Mouse (Mus musculus) heart, adult 9 months (tissue): ENCODE measurements around the gene Cfb.

Experiments
- DNase-seq, 2 experiments: peaks; one replicate each; pipeline ENCODE4 v3.0.0; 2022; ENCODE audit warnings: low spot score in 2 of 2

Gene Cfb

DNA sequence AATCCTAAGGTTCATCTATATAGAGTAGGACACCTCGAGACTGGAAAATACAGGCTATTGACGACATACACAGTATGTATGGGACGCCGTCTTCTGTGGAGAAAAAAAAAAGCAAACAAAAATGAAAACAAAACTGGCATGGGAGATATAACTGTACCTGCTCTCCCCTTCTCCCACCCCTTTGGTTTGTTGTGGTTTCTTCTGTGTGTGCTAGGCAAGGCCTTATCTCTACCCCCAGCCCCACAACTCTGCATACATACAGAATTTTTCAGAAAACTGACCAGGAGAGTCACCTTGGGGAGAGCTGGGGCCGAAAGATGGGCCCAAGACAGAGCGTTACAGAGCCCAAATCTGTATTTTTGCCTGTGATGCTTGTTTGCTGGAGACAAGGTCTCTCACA is 22.4 kb upstream of the Cfb start:
- DNase-seq, result no peak

DNA sequence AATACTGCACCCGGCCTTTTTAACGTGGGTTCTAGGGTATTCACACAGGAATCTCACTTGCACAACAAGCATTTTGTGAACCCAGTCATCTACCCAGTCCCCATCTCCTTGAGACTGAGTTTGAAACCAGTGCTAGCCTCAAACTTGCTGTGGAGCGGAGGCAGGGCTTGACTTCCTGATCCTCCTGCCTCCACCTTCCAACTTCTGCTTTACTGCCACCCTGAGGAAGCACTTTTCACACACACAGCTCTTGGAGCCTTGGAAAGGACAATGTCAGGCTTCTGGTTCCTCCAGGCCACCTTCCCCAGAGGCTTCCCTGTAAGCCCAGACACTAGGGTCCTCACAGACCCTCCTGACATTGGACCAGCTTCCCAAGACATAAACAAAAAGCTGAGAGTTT is 21.0 kb upstream of the Cfb start:
- no peak for DNase-seq

GRCm38 (mm10) chr17:34881683-34882310 is 19.5 kb upstream of the Cfb start, which contains the start of gene Gm20547:
Gene Gm20547, minus strand, starts transcription at chr17:34882042.
- DNase-seq, result no peak

DNA sequence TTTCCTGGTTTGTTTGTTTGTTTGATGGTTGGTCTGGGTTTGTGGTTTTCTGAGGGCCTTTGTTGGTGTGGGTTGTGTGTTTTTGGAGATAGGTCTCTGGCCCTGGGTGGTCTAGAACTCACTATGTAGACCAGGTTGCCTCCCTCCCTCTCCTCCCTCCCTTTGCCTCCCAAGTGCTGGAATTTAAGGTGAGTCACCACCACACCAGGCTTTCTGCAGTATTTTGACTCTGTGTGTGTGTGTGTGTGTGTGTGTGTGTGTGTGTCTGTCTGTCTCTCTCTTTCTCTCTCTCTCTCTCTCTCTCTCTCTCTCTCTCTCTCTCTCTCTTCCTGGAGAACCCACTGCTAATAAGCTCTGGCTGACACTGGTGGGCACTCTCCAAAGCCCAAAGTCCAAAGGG is 18.8 kb upstream of the Cfb start:
- no peak for DNase-seq

- DNase-seq, result no peak
These were observed 17.1 kb upstream of the Cfb start, which contains the start of gene Zbtb12 for GRCm38 (mm10) chr17:34879336-34879879. Gene Zbtb12, plus strand, starts transcription at chr17:34879483.

GRCm38 (mm10) chr17:34874321-34874720 is 12.0 kb upstream of the Cfb start:
- DNase-seq, result no peak

DNA sequence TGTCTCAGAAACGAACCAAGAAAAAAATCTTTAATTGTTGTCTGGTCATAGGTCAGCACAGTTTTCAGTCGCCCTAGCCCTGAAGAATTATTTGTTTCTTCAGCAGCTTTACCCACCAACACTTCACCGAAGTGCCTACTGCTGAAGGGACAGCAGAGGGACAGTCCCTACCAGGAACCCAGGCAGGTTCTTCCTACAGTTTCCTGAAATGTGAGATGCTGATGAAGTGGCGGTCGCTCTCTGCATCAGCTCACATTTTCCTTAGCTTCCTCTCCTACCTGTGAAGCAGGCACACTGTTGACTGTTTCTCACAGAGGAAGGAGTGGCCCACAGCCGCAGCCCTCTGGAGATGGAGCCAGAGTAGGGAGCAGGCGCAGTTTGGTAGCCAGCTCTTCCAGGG is 3.7 kb upstream of the Cfb start:
- DNase-seq, result no peak

DNA sequence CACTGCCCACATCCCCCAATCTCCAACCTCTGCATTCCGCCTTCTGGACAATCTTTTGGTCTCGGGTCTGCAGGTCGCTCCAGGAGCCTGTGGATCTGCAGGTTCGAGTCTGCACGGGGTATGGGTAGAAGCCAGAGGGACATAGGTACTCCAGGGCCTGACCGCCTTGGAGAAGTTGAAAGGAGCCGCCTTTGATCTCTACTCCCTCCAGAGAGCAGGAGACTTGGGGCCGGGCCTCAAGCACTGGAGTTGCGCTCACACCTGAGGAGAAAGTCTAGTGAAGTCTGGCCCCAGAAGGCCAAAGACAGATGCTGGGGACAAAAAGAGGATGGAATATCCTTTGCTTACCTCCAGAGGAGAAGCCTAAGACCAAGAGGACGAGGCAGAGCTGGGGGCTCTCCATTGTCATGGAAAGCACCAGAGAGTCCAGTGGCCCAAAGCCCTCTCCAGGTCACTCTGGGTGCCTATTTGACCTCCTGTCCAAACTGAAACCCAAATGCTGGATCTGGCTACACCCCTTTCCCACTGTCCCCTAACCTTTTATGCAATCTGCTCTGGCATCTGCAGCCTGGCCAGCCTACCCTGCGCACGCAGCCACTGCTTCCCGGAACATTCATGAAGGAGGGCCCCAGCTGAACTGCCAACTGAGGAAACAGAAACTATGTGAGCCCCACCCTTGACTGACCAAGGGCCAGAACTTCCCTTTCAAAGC is 458 bp downstream of the Cfb start:
- DNase-seq, result no peak

GRCm38 (mm10) chr17:34860514-34860913 is 1.8 kb downstream of the Cfb start:
- DNase-seq, result no peak

GRCm38 (mm10) chr17:34858670-34859069 is 3.6 kb downstream of the Cfb start:
- no peak for DNase-seq

DNA sequence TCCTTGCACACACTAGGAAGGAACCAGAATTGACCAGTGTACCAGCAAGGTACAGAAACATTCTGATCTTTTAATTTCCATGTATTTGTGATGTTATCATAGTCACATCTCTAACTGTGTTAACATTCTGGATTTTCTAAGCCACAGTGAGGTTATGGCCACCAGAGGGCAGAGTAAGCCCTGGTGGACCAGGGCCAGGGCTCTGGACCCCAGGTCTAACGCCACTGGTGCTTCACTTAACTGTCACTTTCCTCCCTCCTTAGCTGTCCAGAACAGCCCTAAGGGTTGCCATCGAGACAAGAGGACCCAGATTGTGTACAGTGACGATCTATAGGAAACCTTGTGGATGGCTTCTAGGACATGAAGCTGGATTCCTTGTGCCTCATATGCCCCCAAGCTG is 6.5 kb downstream of the Cfb start:
- DNase-seq, result peak in 1 of 2 experiments; percentile 35

GRCm38 (mm10) chr17:34854761-34855160 is 7.6 kb downstream of the Cfb start:
- DNase-seq, result no peak

DNA sequence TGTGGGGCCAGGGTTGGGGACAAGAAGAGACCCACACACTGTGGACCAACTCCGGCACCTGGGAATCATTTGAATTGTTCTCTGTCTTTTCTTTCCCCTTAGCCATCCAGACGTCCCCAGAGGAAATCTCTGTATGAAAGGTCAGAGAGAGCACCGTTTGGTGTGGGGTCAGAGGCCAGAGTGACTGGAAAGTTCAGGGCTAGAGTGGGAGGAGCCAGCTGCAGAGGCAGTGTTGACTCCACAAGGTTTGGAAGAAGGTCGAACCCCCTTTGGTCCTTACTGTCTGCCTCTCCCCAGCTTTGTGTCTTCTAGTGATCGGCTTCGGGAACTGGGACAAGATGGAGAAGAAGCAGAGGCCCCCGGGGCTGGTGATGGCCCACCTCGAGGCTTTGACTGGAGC is 8.8 kb downstream of the Cfb start:
- no peak for DNase-seq

DNA sequence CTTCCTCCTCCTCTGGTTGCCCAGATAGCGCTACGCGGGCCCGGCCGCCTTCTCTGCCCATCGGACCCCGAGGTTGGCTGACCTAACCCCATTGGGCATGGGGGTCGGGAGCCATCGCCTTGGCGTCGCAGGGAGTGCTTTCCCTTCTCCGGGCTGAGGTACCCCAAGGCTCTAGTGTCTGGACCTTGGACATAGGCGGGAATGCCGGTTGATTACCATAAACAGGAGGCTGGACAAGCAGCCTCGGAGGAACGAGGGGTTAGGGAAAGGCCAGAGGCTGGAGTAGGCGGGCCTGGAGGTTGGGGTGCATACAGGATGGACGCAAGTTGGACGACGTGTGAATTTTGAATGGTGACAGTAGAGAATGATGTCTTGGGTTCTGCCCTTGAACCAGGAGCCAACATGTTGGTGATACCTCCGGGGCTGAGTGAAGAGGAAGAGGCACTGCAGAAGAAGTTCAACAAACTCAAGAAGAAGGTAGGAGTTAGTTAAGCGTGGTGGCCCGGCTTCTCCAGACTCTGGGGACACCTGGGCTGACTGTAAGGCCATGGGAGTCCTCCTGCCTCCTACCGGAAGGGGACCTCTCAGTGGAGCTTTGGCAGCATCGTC is 11.7 kb downstream of the Cfb start:
- DNase-seq, result no peak

- peak; percentile 93 to 97 for DNase-seq
These were observed 12.4 kb downstream of the Cfb start, which contains the start of the genes Skiv2l and Nelfe for GRCm38 (mm10) chr17:34849722-34850516. Gene Skiv2l, minus strand, starts transcription at chr17:34850210. Gene Nelfe, plus strand, starts transcription at chr17:34850391.

DNA sequence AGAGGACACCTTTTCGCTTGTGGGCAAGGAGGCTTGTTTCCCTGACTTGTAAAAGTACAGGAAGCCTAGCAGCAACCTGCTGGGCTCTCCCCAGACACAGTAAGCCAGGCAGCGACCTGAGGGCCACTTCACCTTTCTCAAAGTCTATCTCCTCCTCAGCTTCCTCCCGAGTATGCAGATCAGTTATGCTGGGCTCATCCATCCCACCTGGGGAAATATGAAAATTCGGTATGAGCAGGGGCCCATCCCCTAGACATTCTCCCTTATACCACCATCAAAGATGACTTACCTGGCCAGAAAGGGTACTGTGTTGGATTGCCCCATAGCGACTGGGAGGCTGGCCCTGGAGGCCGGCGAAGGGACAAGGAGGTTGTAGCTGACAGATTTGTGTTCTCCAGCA is 14.7 kb downstream of the Cfb start:
- DNase-seq, result no peak

DNA sequence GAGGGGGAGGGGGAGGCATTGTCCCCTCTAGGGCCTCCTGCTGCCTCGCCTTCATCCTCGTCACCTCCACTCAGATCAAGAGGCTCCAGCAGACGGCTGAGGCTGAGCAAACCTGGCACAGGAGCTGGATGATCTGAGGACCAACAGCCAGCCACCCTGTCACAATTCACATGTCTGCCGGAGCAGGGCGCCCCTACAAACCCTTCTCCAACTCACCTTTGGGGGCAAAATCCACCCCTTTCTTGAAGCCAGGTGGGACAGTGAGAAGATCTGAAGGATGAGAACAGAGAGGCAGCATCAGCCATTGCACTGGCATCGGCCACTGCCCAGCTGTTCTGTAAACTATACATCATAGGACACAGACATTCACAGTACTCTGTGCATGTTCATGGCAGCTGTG is 15.1 kb downstream of the Cfb start:
- no peak for DNase-seq

DNA sequence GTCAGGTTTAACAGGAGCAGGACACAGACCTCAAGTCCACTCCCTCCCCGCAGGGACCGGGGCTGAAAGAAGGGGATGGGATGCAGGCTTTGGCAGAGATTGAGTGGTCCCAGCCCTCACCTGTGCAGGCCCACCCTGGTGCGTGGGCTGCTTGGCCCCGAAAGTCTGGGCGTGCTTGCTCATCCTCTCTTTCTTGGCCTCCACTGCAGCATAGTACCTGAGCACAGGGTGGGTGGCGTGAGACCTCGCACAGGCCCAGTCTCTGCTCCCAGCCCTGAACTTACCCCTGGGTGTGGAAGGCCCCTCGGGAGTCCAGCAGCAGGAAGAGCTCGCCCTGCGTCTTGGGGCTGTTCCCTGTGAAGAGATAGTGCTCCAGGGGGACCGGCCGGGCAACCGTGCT is 17.4 kb downstream of the Cfb start:
- no peak for DNase-seq

DNA sequence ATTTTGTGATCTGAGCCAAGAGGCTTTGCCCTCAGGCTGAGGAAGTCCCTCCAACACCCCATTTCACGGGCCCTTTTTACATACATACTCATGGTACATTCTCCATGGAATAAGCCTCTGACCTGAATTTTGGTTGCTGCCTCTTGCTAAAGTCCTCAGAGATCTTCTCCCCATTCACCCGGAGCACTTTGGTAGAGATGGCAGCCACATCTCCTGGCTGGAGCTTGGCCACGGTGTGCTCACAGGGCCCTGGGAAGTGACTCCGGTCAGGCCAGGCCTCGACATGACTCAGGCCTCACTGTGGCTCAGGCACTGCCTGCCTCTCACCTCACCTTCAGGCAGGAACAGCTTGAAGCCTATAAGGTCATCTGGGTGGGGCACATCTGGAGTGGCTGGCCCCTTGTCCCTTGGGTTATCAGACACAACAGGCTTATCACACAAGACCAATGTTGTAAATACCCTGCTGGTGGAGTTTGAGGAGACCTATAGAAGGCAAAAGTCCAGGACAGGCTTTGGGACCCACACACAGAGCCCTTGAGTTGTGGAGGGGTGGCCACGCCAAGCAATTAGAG is 21.5 kb downstream of the Cfb start:
- DNase-seq, result no peak

DNA sequence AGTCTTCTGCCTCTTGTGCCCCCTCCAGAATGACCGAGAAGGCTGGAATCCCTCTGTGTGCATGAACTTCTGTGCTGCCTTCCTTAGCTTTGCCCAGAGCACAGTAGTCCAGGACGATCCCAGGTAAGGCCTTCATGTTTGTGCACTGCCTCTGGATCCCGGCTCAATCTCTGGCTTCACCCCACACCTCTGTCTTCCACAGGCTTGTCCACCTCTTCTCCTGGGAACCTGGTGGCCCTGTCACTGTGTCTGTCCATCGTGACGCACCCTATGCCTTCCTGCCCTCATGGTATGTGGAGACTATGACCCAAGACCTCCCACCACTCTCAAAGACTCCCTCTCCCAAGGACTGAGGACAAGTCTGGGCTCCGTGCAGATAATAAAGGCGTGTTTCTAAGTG is 23.5 kb downstream of the Cfb start:
- no peak for DNase-seq
